Mouse (Mus musculus) CH12.LX (cell line): ENCODE measurements around the gene Nmral1. TPM values are rescaled to one million over a fixed set of nuclear protein-coding genes. Genes with fewer than 3 reads are reported as not detected.

Experiments used
- DNase-seq: peaks from one replicate; pipeline ENCODE4 v3.0.0-alpha.2; 2013; ENCODE audit errors: extremely low read depth
- H3K27ac ChIP-seq: 2 replicates; pipeline ENCODE4 v1.5.1; 2012; ENCODE audit warnings: low read depth, mild to moderate bottlenecking, control low read depth, moderate library complexity; ENCODE audit not compliant: insufficient read depth
- H3K27me3 ChIP-seq: replicated peaks from 2 replicates; pipeline ENCODE3; 2012; ENCODE audit warnings: inconsistent platforms
- H3K36me3 ChIP-seq, 2 experiments: replicated peaks in 1 of 2; 2 replicates each; pipeline versions ENCODE3 to v1.6.1; 2012; ENCODE audit warnings: inconsistent platforms in 1 of 2, low read length in 1 of 2, mild to moderate bottlenecking in 1 of 2, mixed read lengths in 1 of 2, moderate library complexity in 1 of 2; ENCODE audit not compliant: control insufficient read depth in 1 of 2, insufficient read depth in 1 of 2
- H3K4me1 ChIP-seq, 2 experiments: 2 replicates each; pipeline ENCODE4 v1.6.1; 2012; ENCODE audit warnings: inconsistent platforms in 1 of 2, moderate library complexity in 1 of 2; ENCODE audit not compliant: insufficient read depth in 2 of 2, control insufficient read depth in 1 of 2
- H3K4me2 ChIP-seq: 2 replicates; pipeline ENCODE4 v1.6.1; 2012; ENCODE audit warnings: low read depth, mild to moderate bottlenecking, control low read depth; ENCODE audit not compliant: poor library complexity, insufficient read depth, severe bottlenecking
- H3K4me3 ChIP-seq, 3 experiments: fragments of 150-350 bp in 1 of 3; sonication (generic) in 1 of 3; replicated peaks in 1 of 3; 2 replicates each; pipeline versions ENCODE3 to v1.5.1; 2011 to 2012; ENCODE audit warnings: low read depth in 2 of 3, low read length in 2 of 3, mild to moderate bottlenecking in 2 of 3, moderate library complexity in 2 of 3, control low read depth in 1 of 3, improper control_type of control experiment in 1 of 3, inconsistent platforms in 1 of 3, mixed read lengths in 1 of 3; ENCODE audit not compliant: poor library complexity in 1 of 3
- H3K79me2 ChIP-seq: replicated peaks from 2 replicates; pipeline ENCODE4 v1.6.1; 2012; ENCODE audit warnings: mild to moderate bottlenecking, moderate library complexity; ENCODE audit not compliant: control insufficient read depth, poor library complexity, insufficient read depth, severe bottlenecking; ENCODE audit errors: extremely low read depth
- H3K9ac ChIP-seq: 2 replicates; pipeline ENCODE4 v1.6.1; 2012; ENCODE audit warnings: low read depth, mild to moderate bottlenecking, control low read depth, moderate library complexity; ENCODE audit not compliant: insufficient read depth
- H3K9me3 ChIP-seq: replicated peaks from 2 replicates; pipeline ENCODE3; 2012; ENCODE audit warnings: low read length, inconsistent platforms, mixed read lengths
- CTCF ChIP-seq, 2 experiments: IDR thresholded peaks in 1 of 2; conservative IDR thresholded peaks in 1 of 2; 2 replicates each; pipeline ENCODE4 v1.5.1; 2011 to 2012; ENCODE audit warnings: low read depth in 2 of 2, low read length in 2 of 2, improper control_type of control experiment in 1 of 2, inconsistent platforms in 1 of 2, mild to moderate bottlenecking in 1 of 2, moderate library complexity in 1 of 2
- ELF1 ChIP-seq: IDR thresholded peaks from 2 replicates; pipeline ENCODE4 v1.6.1; 2014; ENCODE audit warnings: low read depth, mild to moderate bottlenecking, inconsistent platforms, low read length, improper control_type of control experiment
- EP300 ChIP-seq: IDR thresholded peaks from 2 replicates; pipeline ENCODE4 v1.6.1; 2011; ENCODE audit warnings: low read length, improper control_type of control experiment
- JUN ChIP-seq: IDR thresholded peaks from 2 replicates; pipeline ENCODE4 v1.6.1; 2011; ENCODE audit warnings: low read depth, mild to moderate bottlenecking, low read length, improper control_type of control experiment, moderate library complexity; ENCODE audit not compliant: insufficient read depth
- MAZ ChIP-seq: IDR thresholded peaks from 2 replicates; pipeline ENCODE4 v1.6.1; 2012; ENCODE audit warnings: low read depth, mild to moderate bottlenecking, inconsistent platforms, low read length, improper control_type of control experiment, moderate library complexity
- MEF2A ChIP-seq: IDR thresholded peaks from 2 replicates; pipeline ENCODE4 v1.6.1; 2014; ENCODE audit warnings: low read depth, mild to moderate bottlenecking, inconsistent platforms, low read length, improper control_type of control experiment, borderline replicate concordance
- MYC ChIP-seq: IDR thresholded peaks from 2 replicates; pipeline ENCODE4 v1.6.1; 2011; ENCODE audit warnings: low read depth, mild to moderate bottlenecking, improper control_type of control experiment, low read length
- POLR2A ChIP-seq: IDR thresholded peaks from 2 replicates; pipeline ENCODE4 v1.6.1; 2011; ENCODE audit warnings: low read depth, mild to moderate bottlenecking, improper control_type of control experiment, low read length
- RAD21 ChIP-seq: IDR thresholded peaks from 2 replicates; pipeline ENCODE4 v1.6.1; 2011; ENCODE audit warnings: low read depth, mild to moderate bottlenecking, low read length, improper control_type of control experiment, moderate library complexity
- SMC3 ChIP-seq: IDR thresholded peaks from 2 replicates; pipeline ENCODE4 v1.6.1; 2011; ENCODE audit warnings: low read depth, low read length, improper control_type of control experiment
- TBP ChIP-seq: conservative IDR thresholded peaks from 2 replicates; pipeline ENCODE4 v1.6.1; 2011; ENCODE audit warnings: low read depth, low read length, improper control_type of control experiment
- TCF12 ChIP-seq: IDR thresholded peaks from 2 replicates; pipeline ENCODE4 v1.6.1; 2014; ENCODE audit warnings: low read depth, mild to moderate bottlenecking, inconsistent platforms, low read length, improper control_type of control experiment
- ZNF384 ChIP-seq: IDR thresholded peaks from 2 replicates; pipeline ENCODE4 v1.6.1; 2012; ENCODE audit warnings: low read depth, low read length, improper control_type of control experiment, inconsistent platforms
- dilution Hi-C: fragments of 300-500 bp; cut with MboI; formaldehyde crosslinking; loops from 2 replicates; pipeline ENCODE4 v1.14.3; 2020; ENCODE audit warnings: low sequenced_read_pairs; ENCODE audit not compliant: extremely low pct_unique_long_range_greater_than_20kb, extremely low pct_ligation_motif_present
- in situ Hi-C: fragments of 300-500 bp; cut with MboI; formaldehyde crosslinking; loops from 3 replicates; pipeline ENCODE4 v1.14.3; 2019; ENCODE audit warnings: low sequenced_read_pairs, low pct_ligation_motif_present, low pct_unique_long_range_greater_than_20kb, mixed read lengths
- polyA plus RNA-seq: library from polyadenylated mRNA; unstranded; fragments of >175 nt; gene quantifications from 2 replicates; pipeline ENCODE4 v1.2.1, GENCODE M21; 2012; ENCODE audit warnings: low read depth; ENCODE audit not compliant: insufficient read length
- total RNA-seq, 2 experiments: library from RNA; depleted of rRNA; stranded (reverse); fragments of 300-350 nt in 1 of 2; fragments of >200 nt in 1 of 2; gene quantifications; 2 replicates each; pipeline ENCODE4 v1.2.3; 2012 to 2014

The Nmral1 gene
- total and polyA plus RNA-seq, 3 experiments = 2.4 to 20.0 (median 3.2) TPM

DNA sequence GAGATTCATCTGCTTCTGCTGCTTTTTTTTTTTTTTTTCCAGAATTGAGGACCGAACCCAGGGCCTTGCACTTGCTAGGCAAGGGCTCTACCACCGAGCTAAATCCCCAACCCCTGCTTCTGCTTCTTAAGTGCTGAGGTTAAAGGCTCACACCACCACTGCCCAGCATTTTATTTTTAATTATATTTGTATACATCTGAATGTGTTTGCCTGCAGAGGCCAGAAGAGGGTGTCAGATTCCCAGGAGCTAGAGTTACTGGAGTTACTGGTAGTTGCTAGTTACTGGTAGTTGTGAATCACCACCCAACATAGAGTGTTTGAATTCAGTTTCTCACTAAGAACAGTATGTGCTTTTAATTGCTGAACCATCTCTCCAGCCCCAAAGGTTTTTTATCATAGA lies 20.8 kb upstream of the Nmral1 start:
- dilution Hi-C loops (no loop called here), in situ Hi-C loops (no loop called here)
- Histone ChIP-seq H3K79me2 (peaks cover 35% of the 10 kb centered on the region), H3K4me2 (no peak overlapping the region), H3K9me3 (peaks cover 10% of the 10 kb centered on the region), H3K36me3 (peaks cover 0 to 34% of the 10 kb centered on the region in 2 experiments), H3K9ac (no peak overlapping the region), H3K4me1 (peaks cover 4 to 41% of the 10 kb centered on the region in 2 experiments; a peak in 3 of 4 replicates), H3K27ac (no peak overlapping the region), H3K27me3 (no peaks in the 10 kb centered on the region), H3K4me3 (no peak overlapping the region)
- TF ChIP-seq SMC3 (0 out of 2 replicates have a peak, but pooled peaks have one; percentile 2), MYC (no peak), JUN (no peak), CTCF (conservative IDR thresholded peaks at IDR 0.05 in 1 of 2, IDR thresholded peaks at IDR 0.05 in 1 of 2; ENCODE audit: low read depth in 2 of 2, low read length in 2 of 2) (peak in 1 of 2 experiments; percentile 11; a peak in 1 of 4 replicates), MEF2A (no peak), RAD21 (peak; percentile 1), ZNF384 (no peak), TBP (no peak), ELF1 (no peak), POLR2A (no peak)
- no peak for DNase-seq

DNA sequence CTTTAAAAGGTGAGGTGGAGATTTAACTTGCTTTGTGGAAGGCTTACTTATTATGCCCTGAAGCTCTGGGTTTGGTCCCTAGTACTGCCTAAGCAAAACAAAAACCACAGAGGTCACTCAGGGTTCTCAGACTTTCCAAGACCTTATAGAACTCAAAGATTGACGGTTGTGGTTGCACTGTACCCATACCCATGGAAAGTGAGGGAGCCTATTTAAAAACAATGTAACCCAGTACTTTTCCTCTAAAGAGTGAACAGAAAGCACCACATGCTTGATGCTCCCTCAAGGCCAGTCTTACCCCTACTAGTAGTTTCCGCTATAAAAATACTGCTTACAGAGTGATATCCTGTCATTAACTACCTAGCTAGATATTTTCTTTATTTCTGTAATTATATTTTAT lies 17.1 kb upstream of the Nmral1 start:
- H3K4me1 ChIP-seq = peaks cover 7 to 39% of the 10 kb centered on the region in 2 experiments; a peak in 3 of 4 replicates
- H3K27me3 ChIP-seq = no peaks in the 10 kb centered on the region
- peaks cover 0 to 24% of the 10 kb centered on the region in 2 experiments for H3K36me3 ChIP-seq
- dilution Hi-C loops = no loop called here
- H3K9me3 ChIP-seq = no peaks in the 10 kb centered on the region
- TF ChIP-seq TCF12 (no peak), EP300 (peak; percentile 40; the same call in 1 of the 2 replicates), MAZ (no peak)
- H3K4me2 ChIP-seq = no peak overlapping the region
- no peak overlapping the region for H3K27ac ChIP-seq
- H3K4me3 ChIP-seq = no peak overlapping the region
- peak; percentile 58 for DNase-seq
- in situ Hi-C loops = no loop called here
- H3K79me2 ChIP-seq = peaks cover 51% of the 10 kb centered on the region
- H3K9ac ChIP-seq = peak overlapping the region; percentile 25; the same call in 1 of the 2 replicates

DNA sequence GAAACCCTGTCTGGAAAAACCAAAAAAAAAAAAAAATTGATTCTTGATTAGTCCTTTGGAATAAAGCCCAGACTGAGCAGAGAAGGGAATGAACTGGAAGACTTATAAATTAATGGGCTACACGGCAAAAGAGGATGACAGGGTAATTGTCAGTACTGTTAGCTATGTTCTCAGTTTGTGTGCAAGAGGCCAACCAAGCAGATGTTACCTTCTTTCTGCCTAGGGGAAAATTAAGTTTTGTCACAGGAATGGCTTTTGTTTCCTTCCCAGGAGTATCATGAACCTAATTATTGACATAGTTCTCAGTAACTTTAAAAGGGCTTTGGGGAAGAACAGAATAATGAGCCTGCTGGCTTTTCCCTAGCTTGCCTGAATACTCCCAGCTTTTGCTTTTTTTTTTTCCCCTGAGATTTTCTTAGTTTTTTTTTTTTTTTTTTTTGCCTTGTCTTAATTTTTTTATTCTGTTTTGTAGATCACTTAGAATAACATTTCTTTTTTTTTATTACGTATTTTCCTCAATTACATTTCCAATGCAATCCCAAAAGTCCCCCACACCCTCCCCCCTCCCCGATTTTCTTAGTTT lies 11.7 kb upstream of the Nmral1 start:
- H3K9ac ChIP-seq = no peak overlapping the region
- dilution Hi-C loops (no loop called here), in situ Hi-C loops (no loop called here)
- H3K27me3 ChIP-seq = no peaks in the 10 kb centered on the region
- H3K79me2 ChIP-seq = peaks cover 59% of the 10 kb centered on the region
- H3K27ac ChIP-seq = no peak overlapping the region
- peaks cover 6 to 58% of the 10 kb centered on the region in 2 experiments; a peak in 3 of 4 replicates for H3K4me1 ChIP-seq
- H3K4me2 ChIP-seq = no peak overlapping the region
- H3K4me3 ChIP-seq = no peak overlapping the region
- peaks cover 0 to 16% of the 10 kb centered on the region in 2 experiments for H3K36me3 ChIP-seq
- no peak for TF ChIP-seq MEF2A
- TF ChIP-seq ZNF384 = peak; percentile 91
- TF ChIP-seq EP300 = peak; percentile 9; the same call in 1 of the 2 replicates
- no peak for DNase-seq
- H3K9me3 ChIP-seq = no peaks in the 10 kb centered on the region
